Mouse (Mus musculus) activated CD4-positive, CD25-positive, alpha-beta regulatory T cell, adult 4 months (primary cell): Measurements from ENCODE around the gene Col4a1. TPM values are rescaled to one million over a fixed set of nuclear protein-coding genes. Genes with fewer than 3 reads are reported as not detected.

Source experiments
- ATAC-seq: one replicate; pipeline ENCODE4 v1.8.0; 2017
- polyA plus RNA-seq, 2 experiments: library from polyadenylated mRNA; unstranded; fragments of 100-300 nt; shearing (Covaris generic); gene quantifications; one replicate each; pipeline ENCODE4 v1.2.1; 2017

The Col4a1 gene
- polyA plus RNA-seq, 2 experiments from 2014 or later: not detected

DNA sequence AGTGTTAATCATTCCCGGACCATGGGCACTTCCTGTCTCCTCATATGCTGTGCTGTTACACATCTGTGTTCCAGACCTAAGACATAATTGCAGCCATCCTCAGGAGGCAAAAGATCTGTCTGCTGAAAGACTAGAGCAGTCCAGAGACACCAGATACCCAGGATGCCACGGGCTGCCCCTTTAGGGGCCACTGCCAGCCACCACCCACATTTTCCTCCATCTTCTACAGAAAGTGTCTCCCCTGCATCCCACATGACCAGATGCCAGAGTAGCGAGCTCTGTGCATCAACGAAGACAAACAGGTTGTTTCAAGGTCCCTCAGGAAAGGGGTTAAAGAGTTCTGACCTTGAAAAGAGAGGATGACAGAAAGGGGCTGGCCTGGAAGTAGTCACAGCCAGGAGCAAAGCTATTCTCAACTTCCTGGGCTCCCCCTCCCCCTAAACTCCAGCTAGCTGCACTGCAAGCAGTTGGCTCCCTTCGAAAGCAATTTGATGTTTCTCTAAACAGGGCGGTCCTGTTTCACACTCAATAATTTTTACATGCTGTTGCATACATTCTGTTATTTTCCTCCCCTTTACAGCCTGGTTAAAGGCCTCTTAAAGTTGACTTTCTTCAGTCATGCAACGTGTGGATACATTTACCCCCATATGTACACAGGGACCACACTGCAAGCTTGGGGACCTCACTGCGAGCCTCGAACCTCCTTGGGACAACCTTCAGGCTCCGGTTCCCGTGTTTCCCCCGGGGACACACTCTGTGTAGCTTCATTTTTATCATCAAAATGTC lies 13.9 kb downstream of the Col4a1 start:
- no peak for ATAC-seq

DNA sequence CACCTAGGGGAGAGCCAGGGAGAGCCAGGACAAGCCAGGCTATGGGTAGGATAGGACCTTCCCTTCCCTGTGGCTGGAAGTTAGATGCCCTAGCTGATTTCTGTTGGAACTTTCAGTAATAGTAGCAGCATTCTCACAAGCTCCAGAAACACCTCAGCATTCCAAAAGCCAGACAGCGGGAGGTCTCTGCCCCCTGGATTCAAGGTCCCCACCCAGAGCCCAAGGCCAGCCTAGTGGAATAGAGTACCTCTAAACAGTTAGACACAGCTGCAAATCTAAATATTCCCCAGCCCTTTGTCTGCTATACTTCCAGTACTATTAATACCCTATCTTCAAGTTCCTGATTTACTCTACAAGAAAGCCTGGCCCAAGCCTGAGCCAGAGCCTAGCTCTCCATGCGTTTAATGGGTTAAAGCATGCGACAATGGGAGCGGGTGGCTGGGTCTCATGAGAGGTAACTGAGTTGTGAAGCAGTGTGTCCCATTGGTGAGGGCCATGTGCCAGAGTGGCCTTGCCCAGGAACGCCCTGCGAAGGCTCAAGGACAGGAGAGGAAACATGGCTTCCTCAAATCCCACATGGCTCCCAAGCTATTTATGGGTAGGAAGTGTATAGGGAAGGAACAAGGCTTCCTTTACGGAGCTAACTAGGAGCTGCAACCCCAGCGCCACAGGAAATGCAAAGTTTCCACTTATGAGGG lies 15.3 kb downstream of the Col4a1 start:
- no peak for ATAC-seq

DNA sequence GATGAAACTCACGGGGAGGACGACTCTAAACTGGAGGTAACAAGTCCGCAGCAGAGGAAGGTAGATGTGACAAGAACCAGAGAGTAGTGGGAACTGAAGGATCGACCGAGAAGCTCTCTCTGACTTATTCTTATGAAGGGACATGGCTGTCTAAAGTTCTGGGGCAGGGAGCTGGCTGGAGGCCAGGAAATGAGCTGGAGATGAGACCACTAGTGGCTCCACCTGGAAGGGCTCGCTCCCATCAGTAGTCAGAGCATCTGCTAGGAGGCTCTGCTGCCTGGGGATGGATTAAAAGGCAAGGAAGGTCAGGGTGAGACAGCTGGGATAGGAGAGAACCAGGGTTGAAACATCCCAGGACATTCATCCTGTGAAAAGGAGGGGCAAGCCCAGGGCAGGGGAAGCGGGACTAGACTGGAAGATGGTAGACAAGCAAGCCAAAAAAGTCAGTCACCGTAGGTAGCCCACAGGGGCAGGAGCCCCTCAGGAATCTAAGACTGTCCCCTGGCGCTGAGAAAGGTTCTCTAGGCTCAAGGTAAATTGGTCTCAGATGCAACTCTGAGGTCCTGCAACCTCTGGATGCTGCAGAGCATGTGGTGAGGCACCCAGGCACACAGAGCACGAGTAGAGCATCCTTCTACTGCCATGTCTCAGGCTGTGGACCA lies 16.2 kb downstream of the Col4a1 start:
- no peak for ATAC-seq

DNA sequence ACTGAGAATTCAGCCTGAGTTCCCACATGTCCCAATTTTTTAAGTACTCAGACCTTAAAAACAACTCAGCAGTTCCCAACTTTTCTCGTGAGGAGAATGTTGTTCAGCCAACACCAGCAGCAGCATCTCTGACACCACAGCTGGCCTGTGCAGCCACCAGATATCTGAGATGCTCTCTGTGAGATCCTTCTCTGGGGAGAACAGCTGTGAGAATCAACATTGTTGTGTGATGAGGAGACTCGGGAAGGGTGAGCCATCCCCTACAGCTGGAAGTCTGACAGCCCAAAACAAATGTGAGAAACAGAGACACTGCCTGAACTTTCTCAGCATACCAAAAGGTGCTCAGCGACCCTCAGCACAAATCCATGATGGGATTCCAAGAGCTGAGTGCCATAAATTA lies 20.0 kb downstream of the Col4a1 start:
- ATAC-seq: no peak

DNA sequence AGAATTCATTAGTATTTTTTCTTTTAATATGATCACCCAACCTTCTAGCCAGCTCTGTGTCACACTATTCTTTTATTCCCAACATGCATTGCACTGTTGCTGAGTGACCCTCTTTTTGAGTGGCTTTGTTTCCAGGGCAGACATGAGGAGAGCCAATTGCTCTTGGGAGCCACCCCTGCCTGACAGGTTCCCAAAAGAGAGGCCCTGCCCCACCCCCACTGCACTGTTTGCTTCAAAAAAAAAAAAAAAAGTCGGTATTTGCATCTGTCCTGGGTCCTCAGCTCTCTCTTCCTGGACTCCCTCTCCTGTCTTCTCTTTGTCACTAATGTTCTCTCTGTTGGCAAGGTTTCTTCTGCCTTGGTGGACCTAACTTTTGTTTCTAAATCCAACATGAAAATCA lies 22.1 kb downstream of the Col4a1 start:
- ATAC-seq: no peak

DNA sequence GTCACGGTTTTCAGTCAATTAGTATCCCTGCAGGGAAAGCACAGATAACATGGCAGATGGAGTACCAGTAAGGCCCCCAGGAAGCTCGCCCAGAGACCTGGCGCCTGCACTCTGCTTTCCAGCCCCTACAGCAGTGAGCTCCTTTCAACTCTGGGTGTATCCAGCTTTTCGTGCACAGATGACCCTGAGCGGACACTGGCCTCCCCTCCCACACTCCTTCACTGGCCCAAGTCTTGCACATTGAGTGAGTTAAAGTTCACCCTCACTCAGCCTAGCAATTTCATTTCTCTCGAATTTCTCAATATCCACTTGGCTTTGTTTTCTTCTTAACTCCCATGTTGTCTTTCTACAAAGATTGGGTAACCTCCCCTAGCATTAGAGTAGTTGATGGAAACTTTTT lies 24.3 kb downstream of the Col4a1 start:
- ATAC-seq: no peak

DNA sequence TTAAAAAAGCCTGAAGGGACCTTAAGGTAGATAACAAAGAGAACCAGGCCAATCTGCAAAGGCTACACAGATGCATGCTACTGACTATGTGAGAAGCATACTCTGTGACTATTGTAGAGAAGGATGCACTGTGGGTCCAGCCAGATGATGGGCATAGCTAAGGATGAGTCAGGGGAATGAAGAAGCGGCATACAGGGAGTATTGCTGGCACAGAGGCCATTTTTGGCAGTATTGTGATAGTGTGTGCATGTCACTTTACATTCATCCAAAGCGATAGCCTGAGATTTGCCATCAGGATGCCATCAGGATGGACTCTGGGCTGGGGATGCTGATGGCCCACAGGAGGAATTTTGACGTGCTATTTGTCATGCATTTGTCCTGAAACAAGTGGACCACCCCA lies 25.5 kb downstream of the Col4a1 start:
- no peak for ATAC-seq

DNA sequence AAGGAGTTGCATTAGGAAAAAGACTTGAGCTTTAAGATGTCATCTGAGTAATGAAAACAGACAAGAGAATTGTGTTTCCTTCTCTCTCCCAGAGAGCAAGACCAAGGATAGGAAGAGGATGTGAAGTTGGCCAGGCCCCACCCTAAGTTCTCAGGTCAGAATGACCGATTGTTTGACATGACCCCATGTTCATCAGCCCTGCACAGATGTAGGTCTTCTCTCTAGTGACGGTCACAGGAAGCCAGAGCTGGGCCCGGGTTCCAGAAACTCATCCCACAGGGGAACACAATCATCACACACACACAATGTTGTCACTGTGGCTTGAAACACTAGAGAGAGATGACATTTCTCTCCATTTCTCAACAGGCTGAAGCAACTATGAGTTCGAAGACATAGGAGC lies 27.2 kb downstream of the Col4a1 start:
- ATAC-seq: no peak

DNA sequence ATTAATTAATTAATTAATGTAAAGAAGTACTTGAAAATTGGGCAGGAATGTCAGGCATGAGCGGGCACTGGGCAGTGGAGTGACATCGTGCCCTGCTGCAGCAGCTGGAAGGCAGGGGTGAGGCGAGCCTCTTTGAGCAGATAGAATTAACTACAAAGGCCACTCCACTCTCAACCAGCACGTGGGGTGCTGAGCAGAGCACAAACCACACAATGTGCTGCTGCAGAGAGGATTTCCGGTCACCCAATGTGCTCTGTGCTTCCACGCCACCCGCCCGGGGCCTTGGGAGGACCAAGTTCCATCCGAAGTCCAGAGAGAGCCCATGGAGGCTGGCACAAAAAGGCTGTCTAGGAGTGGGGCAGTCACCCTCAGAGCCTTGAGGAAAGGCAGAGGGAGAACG lies 29.4 kb downstream of the Col4a1 start:
- no peak for ATAC-seq

DNA sequence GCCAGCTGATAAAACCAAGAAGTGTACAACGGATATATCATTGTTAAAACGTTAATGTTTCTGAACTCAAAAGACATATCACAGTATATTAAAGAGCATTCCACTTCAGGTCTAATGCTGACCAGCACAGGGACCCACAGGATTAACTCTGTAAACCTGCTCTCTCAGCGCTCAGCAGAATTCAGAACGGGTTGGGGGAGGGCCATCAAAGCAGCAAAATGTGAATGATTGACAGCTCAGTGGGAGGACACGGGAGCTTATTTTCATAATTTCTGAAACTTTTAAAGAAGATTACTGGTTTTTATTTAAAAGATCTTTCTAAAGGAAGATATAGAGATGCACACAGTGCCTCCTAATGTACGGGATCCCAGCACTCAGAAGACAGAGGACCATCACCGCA lies 29.9 kb downstream of the Col4a1 start:
- no peak for ATAC-seq

DNA sequence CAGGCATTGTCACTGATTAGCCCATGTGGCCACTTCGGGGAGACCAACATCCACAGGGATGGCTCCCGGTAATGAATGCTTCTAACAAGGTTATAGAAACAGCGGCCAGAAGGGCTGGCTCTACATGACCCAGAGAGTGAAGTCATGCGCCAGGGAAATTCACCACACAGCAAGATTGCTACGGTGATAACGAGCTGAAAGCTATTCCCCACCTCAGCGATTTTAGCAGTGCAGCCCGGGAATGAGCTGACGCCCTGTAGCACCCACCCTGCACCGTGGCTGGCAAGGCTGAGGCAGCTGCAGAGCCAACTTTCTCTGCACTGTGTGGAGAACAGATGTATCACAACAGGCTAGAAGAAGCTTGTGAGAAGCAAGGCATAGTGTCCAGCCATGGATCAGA lies 30.5 kb downstream of the Col4a1 start:
- ATAC-seq: no peak

DNA sequence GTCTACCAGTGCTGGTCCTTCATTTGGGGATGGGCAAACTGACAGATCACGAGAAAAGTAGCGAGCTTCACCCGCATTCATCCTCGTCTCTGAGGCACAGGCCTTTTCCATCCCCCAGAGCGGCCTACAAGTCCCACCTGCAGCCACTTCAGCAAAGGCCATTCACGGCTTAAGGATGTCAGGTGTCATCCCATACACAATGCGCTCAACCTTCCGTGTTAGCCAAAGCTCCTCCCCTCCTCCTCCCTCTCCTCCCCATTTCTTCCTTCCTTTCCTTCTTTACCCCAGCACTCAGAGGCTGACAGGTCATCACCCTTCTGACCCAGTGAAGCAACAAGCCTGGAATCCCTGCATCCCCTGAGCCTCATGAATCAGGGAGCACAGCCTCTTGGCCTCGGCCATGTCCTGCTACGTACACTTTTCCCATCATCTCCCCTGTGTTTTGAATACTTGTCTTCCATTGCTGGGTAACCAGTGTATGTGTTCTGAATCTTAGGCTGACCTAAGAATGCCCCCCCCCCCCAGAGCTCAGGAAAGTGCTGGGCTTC lies 31.8 kb downstream of the Col4a1 start:
- ATAC-seq: no peak

DNA sequence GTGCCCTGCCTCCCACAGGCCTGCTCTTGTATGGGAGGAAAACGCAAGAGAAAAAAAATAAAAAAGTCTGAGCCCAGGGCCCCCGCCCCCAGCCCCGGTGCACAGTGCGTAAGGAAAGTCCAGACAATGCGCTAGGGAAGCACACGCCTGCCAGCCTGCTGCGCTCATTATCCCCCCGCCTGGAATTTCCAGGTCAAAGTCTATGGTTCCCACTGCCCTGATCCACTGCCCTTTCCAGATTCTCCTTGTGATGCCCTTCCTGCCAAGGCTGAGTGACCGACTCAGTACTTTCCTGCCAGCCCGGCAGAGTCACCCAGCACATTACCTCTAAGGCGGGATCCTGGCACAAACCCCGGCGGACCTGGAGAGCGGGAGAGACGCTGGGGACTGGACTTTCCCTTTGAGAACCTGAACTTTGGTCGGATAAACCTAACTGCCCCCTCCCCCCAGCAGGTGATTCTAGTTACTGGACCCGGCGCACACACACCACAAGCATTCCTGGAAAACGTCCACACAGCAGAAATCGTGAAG lies 33.3 kb downstream of the Col4a1 start:
- no peak for ATAC-seq

DNA sequence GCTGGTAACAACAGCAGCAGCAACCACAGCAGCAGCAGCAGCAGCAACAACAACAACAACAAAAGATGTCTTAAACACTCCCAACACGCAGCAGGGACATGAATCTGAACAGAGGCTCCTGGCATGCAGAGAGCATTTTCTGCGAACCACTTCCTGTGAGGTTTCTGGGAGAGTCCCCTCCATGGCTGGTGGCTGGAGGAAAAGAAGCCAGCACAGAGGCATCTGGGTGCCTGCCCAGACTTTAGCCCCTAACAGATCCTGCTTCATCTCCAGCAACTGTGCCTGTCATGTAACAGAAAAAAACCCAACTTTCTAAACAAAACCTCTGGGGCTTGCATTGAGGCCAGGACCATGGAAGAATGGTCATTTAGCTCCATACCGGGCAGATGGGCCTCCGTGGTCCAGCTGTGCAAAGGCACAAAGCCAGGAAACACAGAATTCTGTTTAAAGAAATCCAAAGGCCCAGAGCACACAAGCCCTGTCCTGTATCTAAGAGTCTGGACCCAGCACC lies 34.5 kb downstream of the Col4a1 start:
- ATAC-seq: no peak

DNA sequence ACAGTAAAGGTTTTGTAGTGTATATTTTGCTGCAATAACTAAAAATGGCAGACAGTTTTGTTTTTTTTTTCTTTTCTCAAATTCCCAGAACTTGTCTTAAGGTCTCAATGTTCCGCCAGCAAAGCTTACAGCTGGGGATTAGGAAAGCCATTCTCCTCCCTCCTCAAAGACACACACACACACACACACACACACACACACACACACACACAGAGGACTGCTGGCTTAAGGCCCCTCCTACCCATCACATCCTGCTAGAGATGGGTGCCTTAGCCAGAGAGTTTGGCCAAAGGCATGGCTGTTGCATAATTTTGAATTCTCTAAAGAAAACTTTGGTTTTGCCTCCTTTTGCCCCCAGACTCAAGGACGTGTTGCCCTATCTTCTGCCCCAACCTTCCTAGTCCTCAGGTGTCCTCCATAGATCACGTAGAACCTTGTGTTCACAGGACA lies 35.0 kb downstream of the Col4a1 start:
- ATAC-seq: no peak

DNA sequence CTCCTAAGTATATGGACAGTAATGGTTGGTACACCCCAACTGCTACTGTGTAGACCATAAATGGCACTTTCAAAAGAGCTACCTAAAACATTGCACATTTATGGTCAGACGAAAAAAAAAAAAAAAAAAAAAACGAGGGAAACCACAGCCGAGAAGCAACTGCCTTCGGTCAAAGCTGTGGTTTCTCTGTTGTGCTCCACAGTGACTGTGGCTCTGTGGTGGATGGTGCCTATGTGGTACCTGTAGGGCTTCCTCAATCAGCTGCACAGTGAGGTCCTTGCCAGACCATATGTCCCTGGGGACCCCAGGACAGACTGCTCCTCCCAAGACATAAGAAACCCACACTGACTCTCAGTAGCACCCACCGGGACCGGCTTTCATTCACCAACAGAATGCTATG lies 36.3 kb downstream of the Col4a1 start:
- ATAC-seq: no peak

DNA sequence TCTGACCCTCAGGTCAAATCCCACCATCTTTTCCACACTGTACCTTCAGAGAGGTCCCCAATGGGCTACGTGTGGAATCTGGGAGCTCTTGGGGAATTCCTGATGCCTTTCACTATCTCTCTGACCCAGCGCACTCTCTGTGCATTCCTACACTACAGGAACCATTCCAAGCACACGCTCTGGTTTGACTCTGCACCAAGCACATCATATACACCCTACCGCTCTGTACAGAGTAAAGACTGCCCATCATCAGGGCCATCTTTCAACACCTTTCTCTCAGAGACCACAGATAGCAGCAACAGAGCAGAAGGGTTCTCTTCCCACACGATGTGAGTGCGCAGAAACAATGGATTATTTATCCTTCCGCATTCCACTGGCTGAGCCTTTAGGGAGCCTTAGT lies 38.2 kb downstream of the Col4a1 start:
- no peak for ATAC-seq

DNA sequence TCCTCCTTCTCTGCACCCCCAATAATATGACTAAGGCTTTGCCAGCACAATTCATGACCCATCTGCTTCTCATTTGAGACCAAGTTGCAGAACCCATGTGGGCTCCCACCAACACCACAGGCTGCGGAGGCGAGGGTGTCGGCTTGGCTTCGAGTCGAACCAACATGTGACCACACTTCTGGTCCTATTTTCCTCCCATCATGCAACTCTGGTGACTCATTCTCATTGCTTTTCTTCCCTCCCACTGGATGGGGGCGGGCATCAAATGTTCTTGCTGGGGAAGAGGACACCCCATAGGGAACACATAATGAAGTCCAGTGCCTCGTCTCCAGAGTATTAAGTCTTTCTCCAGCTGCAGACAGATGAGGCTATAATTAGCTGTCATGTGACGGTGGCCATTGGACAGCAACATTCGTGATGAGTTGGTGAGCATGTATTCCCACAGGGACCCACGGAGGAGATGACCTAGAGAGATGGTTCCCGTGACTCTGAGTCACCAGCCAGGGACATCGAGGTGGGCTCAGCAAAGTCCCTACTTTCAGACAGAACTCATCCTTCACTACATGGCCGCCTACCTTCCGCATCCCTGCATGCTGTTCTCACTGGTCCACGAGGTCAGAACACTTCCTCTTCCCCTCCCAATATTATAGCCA lies 39.0 kb downstream of the Col4a1 start:
- ATAC-seq: no peak

DNA sequence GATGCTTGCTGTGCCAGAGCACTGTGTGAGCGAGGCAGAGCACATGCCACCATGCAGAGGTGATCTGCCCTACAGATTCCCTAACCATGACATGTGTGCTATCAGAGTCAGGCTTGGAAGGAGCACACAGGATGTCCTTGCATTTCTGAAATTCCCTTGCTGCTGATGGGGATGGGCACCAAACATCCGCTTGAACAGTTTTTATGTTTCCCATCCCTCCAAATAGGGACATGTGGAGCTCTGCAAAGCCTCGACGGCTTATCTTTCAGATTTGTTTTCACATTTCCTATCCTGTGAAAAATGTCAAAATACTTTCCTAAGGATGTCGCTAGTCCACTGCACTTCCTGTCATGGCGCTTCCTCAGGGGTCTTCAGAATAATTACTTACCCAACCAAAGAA lies 40.4 kb downstream of the Col4a1 start:
- ATAC-seq: no peak

DNA sequence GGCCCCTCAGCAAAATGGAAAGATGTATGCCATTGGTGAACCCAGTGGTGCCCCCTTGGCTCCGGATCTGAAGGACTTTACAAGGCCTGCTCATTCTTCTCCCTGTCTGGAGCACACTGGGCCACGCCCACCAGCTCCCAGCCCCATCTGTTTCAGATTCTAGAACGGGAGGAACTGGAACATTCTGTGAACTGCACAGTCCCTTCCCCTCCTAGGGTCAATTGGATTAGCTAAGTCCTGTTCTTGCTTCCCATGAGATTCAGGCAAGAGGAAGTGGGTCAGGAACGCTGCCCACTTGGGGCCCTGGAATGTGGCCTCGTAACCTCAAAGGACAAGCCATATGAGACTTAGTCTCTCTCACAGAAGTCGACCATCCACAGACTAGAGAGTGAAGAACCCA lies 41.8 kb downstream of the Col4a1 start:
- no peak for ATAC-seq

DNA sequence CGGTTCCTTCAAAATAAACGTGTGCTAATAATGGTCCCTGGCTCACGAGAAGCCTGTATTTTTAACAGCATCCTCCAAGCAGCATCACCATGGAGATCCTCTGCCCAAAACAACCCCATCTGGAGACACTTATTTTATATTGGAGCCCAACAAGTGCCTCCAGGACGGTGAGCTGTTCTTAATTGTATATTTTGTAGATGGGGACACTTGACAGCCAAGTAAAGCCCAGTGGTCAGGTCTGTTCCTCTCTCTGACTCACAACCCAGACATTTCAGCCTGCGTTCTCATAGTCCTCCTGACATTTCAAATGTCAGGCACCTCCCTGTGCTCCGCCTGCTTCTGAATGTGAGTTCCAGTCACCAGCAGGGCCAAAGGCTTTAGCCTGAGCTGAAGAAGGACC lies 43.9 kb downstream of the Col4a1 start:
- no peak for ATAC-seq

DNA sequence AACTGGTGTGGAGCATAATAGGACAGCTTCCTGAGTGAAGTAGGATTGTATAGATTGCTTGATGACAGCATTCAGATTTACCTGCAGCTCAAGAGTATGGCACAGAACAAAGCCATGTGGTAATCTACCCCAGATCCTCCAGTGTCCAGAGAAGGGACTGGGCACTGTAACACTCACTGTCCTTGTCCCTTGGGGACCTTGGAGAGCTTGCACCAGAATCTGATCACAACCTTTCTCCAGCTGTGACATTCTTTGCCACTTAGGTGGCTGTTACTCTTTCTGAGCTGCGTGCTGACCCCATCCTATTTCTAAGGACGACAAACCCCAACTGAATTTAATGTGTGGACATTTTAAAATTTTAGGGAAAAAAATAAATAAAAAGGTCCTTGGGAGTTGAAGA lies 46.2 kb downstream of the Col4a1 start:
- no peak for ATAC-seq

DNA sequence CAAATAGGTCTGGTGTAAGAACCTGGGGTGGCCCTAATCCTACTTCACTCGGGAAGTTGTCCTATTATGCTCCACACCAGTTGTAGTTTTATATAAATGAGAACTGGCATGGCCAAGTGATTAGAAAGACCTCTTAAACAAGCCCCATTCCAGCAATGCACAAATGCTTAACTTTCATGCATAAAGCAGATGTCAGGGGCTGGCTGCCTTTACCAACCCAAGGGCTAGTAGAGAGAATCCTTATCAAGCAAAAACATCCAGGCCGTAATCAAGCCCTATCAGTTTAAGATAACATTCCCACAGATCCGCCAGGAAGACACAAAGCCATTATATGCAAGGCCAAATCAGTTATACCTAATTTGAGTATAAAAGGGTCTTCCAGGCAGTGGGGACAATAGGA lies 46.7 kb downstream of the Col4a1 start:
- no peak for ATAC-seq
